Mouse (Mus musculus) CD8-positive naive resting alpha-beta T cell, adult 57 days (primary cell): Measurements from ENCODE around the gene Proca1. TPM values are rescaled to one million over a fixed set of nuclear protein-coding genes. Genes with fewer than 3 reads are reported as not detected.

ENCODE experiments used
- total RNA-seq: library from RNA; stranded (reverse); gene quantifications from one replicate; pipeline ENCODE4 v1.2.4, GENCODE M21; 2023

The Proca1 gene
- total RNA-seq, result not detected

DNA sequence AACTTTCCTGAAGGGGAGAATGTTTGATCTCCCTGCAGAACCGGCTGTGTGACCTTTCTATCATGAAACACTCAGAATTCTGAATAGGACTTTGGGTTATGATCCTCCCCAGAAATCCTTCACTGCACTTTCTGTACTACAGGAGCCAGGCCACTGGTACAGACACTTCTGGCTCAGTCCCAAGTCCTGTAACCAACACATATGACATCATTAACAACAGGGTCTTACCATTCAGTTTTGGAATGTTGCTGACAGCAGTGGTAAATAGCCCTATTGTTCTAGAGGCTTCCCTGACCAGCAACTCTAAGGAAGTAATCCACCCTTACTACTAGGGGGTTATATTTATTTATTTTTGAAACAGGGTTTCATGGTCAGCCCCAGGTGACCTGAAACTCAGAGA, at the start of gene Proca1:
Gene Proca1 (plus strand): TSS at position 280 of the 400 bp plus-strand sequence.

DNA sequence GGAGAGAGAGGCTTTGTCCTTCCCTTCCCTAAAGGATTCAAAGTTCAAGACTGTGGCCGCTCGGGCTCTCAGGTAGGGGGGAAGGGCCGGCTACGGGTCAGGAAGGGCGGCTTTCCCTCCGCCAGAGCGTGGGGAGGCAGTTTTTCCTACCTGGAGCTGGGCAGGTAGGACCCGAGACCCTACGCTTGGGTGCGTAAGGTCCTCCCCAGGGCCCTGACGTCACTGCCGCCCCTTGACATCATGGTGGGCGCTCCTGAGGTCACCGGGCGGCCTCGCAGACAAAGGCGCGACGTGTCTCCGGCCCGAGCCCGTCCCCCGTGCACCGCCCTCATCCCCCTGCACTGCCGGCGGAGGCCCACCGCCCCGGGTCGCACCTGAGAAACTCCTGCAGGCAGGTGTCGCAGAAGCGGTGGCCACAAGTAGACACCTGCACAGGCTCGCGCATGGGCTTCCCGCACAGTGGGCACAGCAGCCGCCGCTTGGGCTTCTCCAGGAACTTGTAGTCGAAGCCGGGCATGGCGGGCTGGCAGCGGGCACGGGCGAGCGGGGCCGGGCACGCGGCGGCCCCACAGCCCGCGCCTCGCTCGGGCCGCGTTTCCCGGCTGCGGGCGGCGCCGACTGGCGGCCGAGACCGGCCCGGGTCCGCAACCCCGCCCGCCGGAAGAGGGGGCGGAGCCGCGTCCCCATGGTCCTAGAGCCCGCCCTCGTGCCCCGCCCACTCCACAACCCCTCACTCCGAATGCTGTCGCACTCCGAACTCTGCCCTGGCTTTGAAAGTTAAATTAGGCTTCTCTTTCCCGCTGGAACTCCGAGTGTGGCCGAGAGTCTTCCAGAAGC, 28.1 kb upstream of the Proca1 start, which contains the start of gene Traf4:
Gene Traf4 (minus strand): TSS at position 666 of the 837 bp plus-strand sequence.

DNA sequence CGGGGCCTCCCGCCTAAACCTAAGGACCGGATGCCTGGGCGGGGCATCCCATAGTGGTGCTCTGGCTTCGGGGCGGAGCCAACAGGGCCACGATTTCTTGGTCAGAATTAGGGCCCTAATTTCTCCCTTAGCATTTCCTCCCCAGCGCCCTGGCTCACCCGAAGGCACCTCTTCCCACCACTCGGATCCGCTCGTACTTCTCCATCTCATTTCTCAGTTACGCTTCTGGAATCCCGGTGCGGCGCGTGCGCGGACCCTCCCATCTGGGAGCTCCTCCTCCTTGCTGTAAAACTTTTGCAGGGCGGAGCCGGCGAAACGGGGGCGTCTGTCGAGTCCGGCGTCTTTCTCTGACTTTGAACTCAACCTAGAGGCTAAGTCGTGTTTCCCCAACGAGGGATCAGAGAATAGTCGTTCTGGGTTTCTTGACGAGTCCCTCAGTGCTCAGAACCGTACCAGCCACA, 16.8 kb upstream of the Proca1 start, which contains the start of the genes Nek8 and Tlcd1:
Gene Nek8 (minus strand): TSS at position 274 of the 461 bp plus-strand sequence.
Gene Tlcd1 (plus strand): TSS at position 310 of the 461 bp plus-strand sequence.

DNA sequence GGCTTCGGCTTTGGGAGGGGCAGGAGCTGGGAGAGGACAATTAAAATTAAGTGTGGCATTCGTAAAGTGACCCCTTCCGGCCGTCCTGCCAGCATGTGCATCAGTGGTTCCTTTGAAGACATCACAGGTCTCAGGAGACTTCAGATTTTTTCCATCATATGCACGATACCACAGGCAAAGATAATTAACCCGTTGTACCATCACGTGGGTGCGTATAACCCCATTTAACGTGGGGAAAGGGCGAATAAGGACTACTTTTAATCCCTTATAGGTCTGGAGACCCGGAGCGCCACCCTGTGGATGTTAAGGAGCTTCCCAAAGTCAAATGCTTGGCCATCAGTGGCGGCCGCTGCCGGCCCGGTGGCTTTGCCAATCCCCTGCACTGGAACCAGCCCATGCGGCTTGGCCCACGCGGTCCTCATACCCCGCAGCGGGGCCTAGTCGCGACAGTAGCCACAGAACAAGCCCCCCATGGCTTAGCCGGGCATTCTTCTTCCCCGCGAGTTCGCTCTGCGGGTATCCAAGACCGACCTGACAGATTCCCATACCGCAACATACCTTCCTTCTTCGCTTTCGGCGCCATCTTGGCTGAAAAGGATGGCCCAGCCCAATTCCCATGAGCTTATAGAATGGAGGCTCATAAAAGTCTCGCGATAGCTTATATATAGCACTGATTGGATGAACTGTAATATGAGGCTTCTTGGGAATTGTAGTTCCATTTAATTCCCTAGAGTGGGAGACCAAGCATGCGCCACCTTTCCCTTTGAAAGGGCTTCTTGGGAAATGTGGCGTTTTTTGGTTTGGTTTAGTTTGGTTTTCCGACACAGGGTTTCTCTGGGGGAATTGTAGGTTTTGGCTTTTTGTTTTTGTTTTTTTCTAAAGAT, 10.0 kb upstream of the Proca1 start, which contains the start of gene Rpl23a:
Gene Rpl23a (minus strand): TSS at position 624 of the 884 bp plus-strand sequence.

DNA sequence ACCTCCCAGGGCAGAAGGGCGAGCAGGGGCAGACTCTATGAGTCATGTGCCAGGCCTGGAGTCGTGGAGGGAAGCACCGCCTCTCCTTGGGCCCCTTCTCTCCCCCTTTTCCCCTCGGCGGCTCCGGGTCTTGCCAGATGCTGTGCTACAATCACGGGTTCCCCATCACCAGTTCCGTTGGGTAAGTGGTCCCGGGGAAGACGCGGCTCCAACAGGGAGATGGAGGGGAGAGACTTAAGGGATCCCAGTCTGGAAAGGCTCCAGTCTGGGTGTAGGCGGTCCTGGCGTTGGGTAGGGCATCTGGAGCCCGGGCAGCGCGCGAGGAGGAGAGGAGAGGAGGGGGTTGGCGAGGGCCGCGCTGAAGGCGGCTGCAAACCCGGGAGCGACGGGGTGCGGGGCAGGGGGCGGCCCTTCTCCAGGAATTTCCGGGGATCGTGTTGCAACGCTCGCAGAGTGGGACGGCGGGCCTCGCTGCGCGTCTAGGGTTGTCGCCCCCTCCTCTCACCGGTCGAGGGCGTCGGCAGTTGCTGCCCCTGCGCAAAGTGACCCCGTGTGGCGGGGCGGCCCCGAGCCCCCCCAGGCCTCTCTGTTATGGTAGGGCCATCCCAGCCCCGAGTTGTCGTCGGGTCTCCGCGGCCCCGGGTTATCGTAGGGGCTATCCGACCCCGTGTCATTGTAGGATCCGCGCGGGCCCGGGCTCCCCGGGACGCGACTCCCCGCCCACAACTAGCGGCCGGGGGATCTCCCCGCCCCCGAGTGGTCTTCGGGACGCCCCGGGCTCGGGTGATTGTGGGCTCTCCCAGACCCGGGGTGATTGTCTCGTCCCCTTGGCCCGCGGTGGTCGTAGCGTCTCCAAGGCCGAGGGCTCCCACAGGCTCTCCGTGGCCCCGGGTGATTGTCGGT, 4.6 kb upstream of the Proca1 start, which contains the start of gene Rab34:
Gene Rab34 (plus strand): TSS at position 100 of the 903 bp plus-strand sequence.

DNA sequence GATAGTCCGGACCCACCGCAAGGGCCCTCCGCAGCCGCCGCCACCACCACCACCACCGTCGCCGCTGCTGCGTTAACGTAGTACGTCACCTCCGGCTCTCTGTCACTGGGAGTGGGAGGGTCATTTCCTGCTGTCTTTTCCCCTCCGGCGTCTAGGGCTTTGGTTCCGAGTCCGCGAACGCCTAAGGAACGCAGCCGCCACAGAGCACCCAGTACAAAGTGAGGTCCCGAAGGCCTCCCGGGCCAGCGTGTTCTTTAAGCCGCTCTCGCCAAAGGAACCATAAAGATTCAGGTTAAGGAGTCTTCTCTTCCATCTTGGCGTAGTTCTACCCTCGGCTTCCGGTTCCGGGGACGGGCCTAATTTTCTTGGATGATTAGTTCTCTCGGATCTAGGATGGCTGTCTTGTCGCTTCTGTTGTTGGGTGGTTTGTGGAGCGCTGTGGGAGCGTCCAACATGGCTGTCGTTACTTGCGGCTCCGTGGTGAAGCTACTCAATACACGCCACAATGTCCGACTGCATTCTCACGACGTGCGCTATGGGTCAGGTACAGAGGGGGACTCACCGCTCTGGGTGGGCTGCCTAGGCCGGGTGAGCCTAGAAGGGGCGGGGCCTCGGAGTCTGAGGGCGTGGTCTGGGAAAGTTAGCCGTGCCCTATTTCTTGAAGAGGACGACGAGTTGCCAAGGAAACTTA, 52.6 kb downstream of the Proca1 start, which contains the start of the genes Sdf2 and Supt6:
Gene Sdf2 (plus strand): TSS at position 120 of the 691 bp plus-strand sequence.
Gene Supt6 (minus strand): TSS at position 361 of the 691 bp plus-strand sequence.

Other genes with a start within 250 kb of the Proca1 start
- 135 TPM for gene Phf12, start 210.6 kb upstream of the Proca1 start, total RNA-seq
- gene Dhrs13, start 161.1 kb upstream of the Proca1 start, total RNA-seq, result 3.9 TPM
- 23.8 TPM for gene Flot2, start 155.5 kb upstream of the Proca1 start, total RNA-seq
- 30.7 TPM for gene Eral1, start 113.0 kb upstream of the Proca1 start, total RNA-seq
- 16.7 TPM for gene Fam222b, start 98.7 kb upstream of the Proca1 start, total RNA-seq
- 31.2 TPM for gene Traf4, start 27.8 kb upstream of the Proca1 start, total RNA-seq
- 8.1 TPM for gene Nek8, start 16.7 kb upstream of the Proca1 start, total RNA-seq
- 3.4 TPM for gene Tlcd1, start 16.7 kb upstream of the Proca1 start, total RNA-seq
- gene Rpl23a, start 9.8 kb upstream of the Proca1 start, total RNA-seq, result 3,868 TPM
- not detected for gene Rab34, start 5.0 kb upstream of the Proca1 start, total RNA-seq
- 55.7 TPM for gene Sdf2, start 52.4 kb downstream of the Proca1 start, total RNA-seq
- 83.6 TPM for gene Supt6, start 52.6 kb downstream of the Proca1 start, total RNA-seq
- gene 2610507B11Rik, start 68.4 kb downstream of the Proca1 start, total RNA-seq, result 114 TPM
- 3.3 TPM for gene BC030499, start 97.4 kb downstream of the Proca1 start, total RNA-seq
- gene Spag5, start 108.1 kb downstream of the Proca1 start, total RNA-seq, result 5.6 TPM
- 25.8 TPM for gene Aldoc, start 129.6 kb downstream of the Proca1 start, total RNA-seq
- gene Pigs, start 135.0 kb downstream of the Proca1 start, total RNA-seq, result 44.6 TPM
- gene Unc119, start 150.1 kb downstream of the Proca1 start, total RNA-seq, result 10.9 TPM
- gene Foxn1, start 193.2 kb downstream of the Proca1 start, total RNA-seq, result not detected
- gene Slc13a2, start 228.8 kb downstream of the Proca1 start, total RNA-seq, result not detected